Mouse (Mus musculus) bone marrow, adult 2 months (tissue): ENCODE data around the gene Tor1a.

Experiments used
- CTCF ChIP-seq: fragments of 200-500 bp; IDR thresholded peaks from 2 replicates; pipeline ENCODE4 v1.5.1; 2011; ENCODE audit warnings: low read length, control low read depth; ENCODE audit not compliant: control insufficient read depth, insufficient read depth
- POLR2A ChIP-seq: fragments of 200-500 bp; IDR thresholded peaks from 2 replicates; pipeline ENCODE4 v1.6.1; 2011; ENCODE audit warnings: low read depth, mild to moderate bottlenecking, control low read depth, low read length, borderline replicate concordance; ENCODE audit not compliant: control insufficient read depth

- TF ChIP-seq CTCF (no peak), POLR2A (no peak)
These were observed 2.1 kb downstream of the Tor1a start for GRCm38 (mm10) chr2:30965627-30966026.
